Mouse (Mus musculus): ENCODE measurements around the gene Pced1b.

DNA sequence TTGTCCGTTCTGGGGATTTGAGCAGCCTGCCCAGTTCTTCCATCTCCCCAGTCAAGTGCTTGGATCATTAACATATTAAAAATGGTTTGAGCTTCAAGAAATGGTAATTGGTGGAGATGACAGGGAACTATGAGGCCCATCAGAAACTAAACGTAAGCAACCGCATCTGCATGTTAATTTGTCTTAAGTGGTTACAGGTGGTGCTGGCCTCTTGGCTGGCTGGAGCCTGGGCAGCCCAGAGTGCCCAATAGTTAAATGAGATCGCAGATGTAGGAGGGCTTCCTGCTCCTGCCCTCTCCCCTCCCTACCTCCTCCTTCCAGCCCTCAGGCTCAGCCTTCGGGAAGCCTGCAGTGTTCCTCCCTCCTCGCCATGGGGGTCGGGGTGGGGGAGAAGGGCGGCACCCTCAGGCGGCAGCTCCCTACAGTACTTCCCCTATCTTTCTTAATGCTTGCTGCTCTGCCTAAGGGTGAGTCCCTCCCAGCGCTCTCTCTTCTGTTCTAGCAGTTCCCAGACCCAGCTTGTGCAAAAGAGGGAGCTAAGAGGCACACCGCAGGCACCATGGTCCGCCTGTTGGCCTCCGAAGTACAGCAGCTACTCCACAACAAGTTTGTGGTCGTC, 136.7 kb downstream of the Pced1b start:
- TF ChIP-seq CTCF (IDR thresholded peaks at IDR 0.05; ENCODE audit: low read depth, low read length) (no peak), POLR2A (IDR thresholded peaks at IDR 0.05; ENCODE audit: borderline replicate concordance, low read depth, low read length) (no peak)
